Mouse (Mus musculus): ENCODE data around the gene Fam120b. TPM values are rescaled to one million over a fixed set of nuclear protein-coding genes. Genes with fewer than 3 reads are reported as not detected.

The Fam120b gene
- total and polyA plus RNA-seq, 3 experiments, result 9.8 to 10.5 TPM; not detected in 1

DNA sequence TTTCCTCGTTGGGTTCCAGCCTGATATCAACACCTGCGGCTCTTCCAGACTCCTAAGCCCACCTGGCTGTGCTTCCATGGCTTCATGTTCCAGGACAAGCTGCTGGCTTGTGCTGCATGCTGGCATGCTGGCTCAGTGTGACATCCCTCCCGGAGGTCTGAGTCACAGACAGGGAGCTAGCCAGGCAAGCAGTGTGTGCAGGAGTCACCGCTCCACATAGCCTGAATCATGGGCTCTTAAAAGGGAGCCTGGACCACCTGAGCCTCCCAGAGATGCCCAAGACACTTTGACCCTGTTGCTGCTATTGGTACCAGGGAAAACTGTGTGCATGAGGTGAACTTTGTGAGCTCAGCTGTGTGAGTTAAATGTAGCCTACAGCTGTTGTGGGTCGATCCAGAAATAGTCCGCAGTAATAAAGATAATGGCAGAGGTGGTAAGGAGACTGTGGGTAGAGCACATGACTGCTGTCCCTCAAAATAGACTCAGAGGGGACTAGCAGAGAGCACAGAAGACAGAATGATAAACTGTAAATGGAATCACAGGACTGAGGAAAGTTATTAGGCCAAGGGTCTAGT, 66.0 kb downstream of the Fam120b start:
- H3K9me3 ChIP-seq (replicated peaks; ENCODE audit: insufficient read depth, low read length), result no peaks in the 10 kb centered on the region
- no peak overlapping the region for H3K4me3 ChIP-seq (ENCODE audit: control insufficient read depth in 1 of 2, insufficient read depth in 1 of 2, low read depth in 2 of 2, low read length in 2 of 2)
- H3K27ac ChIP-seq (ENCODE audit: control insufficient read depth, low read depth, low read length), result no peak overlapping the region
- no peaks in the 10 kb centered on the region for H3K27me3 ChIP-seq (ENCODE audit: control insufficient read depth in 1 of 2, insufficient read depth in 2 of 2, low read length in 2 of 2)
- TF ChIP-seq CHD2 (IDR thresholded peaks at IDR 0.05; ENCODE audit: low read length), result no peak
- no peak for TF ChIP-seq USF2 (IDR thresholded peaks at IDR 0.05; ENCODE audit: borderline replicate concordance in 1 of 2, insufficient read depth in 1 of 2, low read depth in 1 of 2, low read length in 2 of 2)
- no peak for TF ChIP-seq MYB (IDR thresholded peaks at IDR 0.05; ENCODE audit: low read depth, low read length)
- TF ChIP-seq MYC (IDR thresholded peaks at IDR 0.05; ENCODE audit: low read depth, low read length), result no peak
- no peak for TF ChIP-seq USF1 (IDR thresholded peaks at IDR 0.05; ENCODE audit: low read depth, low read length)
- TF ChIP-seq TAL1 (IDR thresholded peaks at IDR 0.05; ENCODE audit: low read length), result no peak
- TF ChIP-seq RCOR1 (IDR thresholded peaks at IDR 0.05; ENCODE audit: low read depth, low read length), result no peak
- TF ChIP-seq POLR2AphosphoS5 (IDR thresholded peaks at IDR 0.05; ENCODE audit: borderline replicate concordance, low read depth, low read length), result no peak
- no peak for TF ChIP-seq ETS1 (IDR thresholded peaks at IDR 0.05; ENCODE audit: low read depth, low read length)
- no peak for DNase-seq (ENCODE audit: low read depth, low spot score)
- peaks cover 0 to 3% of the 10 kb centered on the region in 2 experiments; a peak in 1 of 4 replicates for H3K4me1 ChIP-seq (ENCODE audit: control insufficient read depth in 1 of 2, insufficient read depth in 2 of 2, low read length in 2 of 2)
- no peaks in the 10 kb centered on the region for H3K79me2 ChIP-seq (ENCODE audit: control insufficient read depth, insufficient read depth, low read length, poor library complexity)
- H3K9ac ChIP-seq (ENCODE audit: control insufficient read depth, low read depth, low read length, poor library complexity, severe bottlenecking), result no peak overlapping the region
- H3K36me3 ChIP-seq (ENCODE audit: control insufficient read depth in 1 of 2, insufficient read depth in 2 of 2, low read length in 2 of 2), result peaks cover 0 to 5% of the 10 kb centered on the region in 2 experiments; a peak in 1 of 4 replicates

DNA sequence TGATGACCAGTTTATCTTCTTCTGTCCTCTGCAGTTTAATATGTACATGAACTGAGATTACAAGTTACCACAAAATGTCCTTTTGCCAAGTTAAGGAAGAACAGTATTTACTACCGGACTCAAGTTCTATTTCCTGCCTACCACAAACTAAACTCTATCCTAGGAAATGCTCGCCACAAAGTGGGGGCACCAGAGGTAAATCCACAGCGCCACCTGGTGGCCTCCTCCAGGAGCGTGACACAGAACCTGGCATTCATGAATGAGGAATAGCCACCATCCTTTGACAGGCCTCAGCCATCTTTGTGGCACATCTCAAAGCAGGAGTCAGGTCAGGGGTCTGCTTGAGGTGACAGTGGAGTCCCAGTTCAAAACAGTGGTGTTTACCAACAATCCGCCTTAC, 71.7 kb downstream of the Fam120b start:
- no peak overlapping the region for H3K27ac ChIP-seq (ENCODE audit: control insufficient read depth, low read depth, low read length)
- H3K36me3 ChIP-seq (ENCODE audit: control insufficient read depth in 1 of 2, insufficient read depth in 2 of 2, low read length in 2 of 2), result peaks cover 0 to 3% of the 10 kb centered on the region in 2 experiments; a peak in 3 of 4 replicates
- peak; percentile 80 for DNase-seq (ENCODE audit: low read depth, low spot score)
- H3K9me3 ChIP-seq (replicated peaks; ENCODE audit: insufficient read depth, low read length), result no peaks in the 10 kb centered on the region
- no peak overlapping the region for H3K4me3 ChIP-seq (ENCODE audit: control insufficient read depth in 1 of 2, insufficient read depth in 1 of 2, low read depth in 2 of 2, low read length in 2 of 2)
- H3K27me3 ChIP-seq (ENCODE audit: control insufficient read depth in 1 of 2, insufficient read depth in 2 of 2, low read length in 2 of 2), result no peaks in the 10 kb centered on the region
- H3K9ac ChIP-seq (ENCODE audit: control insufficient read depth, low read depth, low read length, poor library complexity, severe bottlenecking), result no peak overlapping the region
- no peaks in the 10 kb centered on the region for H3K79me2 ChIP-seq (ENCODE audit: control insufficient read depth, insufficient read depth, low read length, poor library complexity)
- H3K4me1 ChIP-seq (ENCODE audit: control insufficient read depth in 1 of 2, insufficient read depth in 2 of 2, low read length in 2 of 2), result peaks cover 0 to 2% of the 10 kb centered on the region in 2 experiments; a peak in 1 of 4 replicates
- TF ChIP-seq ELF1 (IDR thresholded peaks at IDR 0.05; ENCODE audit: low read depth, low read length) (0 out of 2 replicates have a peak, but pooled peaks have one; percentile 29), BHLHE40 (IDR thresholded peaks at IDR 0.05; ENCODE audit: borderline replicate concordance, low read depth, low read length) (no peak), POLR2AphosphoS5 (IDR thresholded peaks at IDR 0.05; ENCODE audit: borderline replicate concordance, low read depth, low read length) (no peak), MYB (IDR thresholded peaks at IDR 0.05; ENCODE audit: low read depth, low read length) (no peak), RCOR1 (IDR thresholded peaks at IDR 0.05; ENCODE audit: low read depth, low read length) (no peak), NELFE (IDR thresholded peaks at IDR 0.05; ENCODE audit: low read depth, low read length) (no peak), SMC3 (IDR thresholded peaks at IDR 0.05; ENCODE audit: low read depth, low read length) (peak; percentile 82), ZKSCAN1 (IDR thresholded peaks at IDR 0.05; ENCODE audit: low read depth, low read length) (no peak), EP300 (IDR thresholded peaks at IDR 0.05; ENCODE audit: low read depth in 1 of 2, low read length in 2 of 2) (no peak), MAZ (IDR thresholded peaks at IDR 0.05; ENCODE audit: low read depth, low read length) (peak; percentile 81), HCFC1 (IDR thresholded peaks at IDR 0.05; ENCODE audit: low read depth, low read length) (no peak), TBP (IDR thresholded peaks at IDR 0.05; ENCODE audit: low read depth, low read length) (no peak), POLR2AphosphoS2 (IDR thresholded peaks at IDR 0.05; ENCODE audit: low read length) (no peak), MYC (IDR thresholded peaks at IDR 0.05; ENCODE audit: low read depth, low read length) (no peak), RAD21 (IDR thresholded peaks at IDR 0.05; ENCODE audit: low read depth, low read length) (peak; percentile 77), TAL1 (IDR thresholded peaks at IDR 0.05; ENCODE audit: low read length) (no peak), NRF1 (IDR thresholded peaks at IDR 0.05; ENCODE audit: insufficient read depth, low read depth, low read length, poor library complexity, severe bottlenecking) (no peak), CHD1 (IDR thresholded peaks at IDR 0.05; ENCODE audit: low read depth, low read length) (no peak), UBTF (IDR thresholded peaks at IDR 0.05; ENCODE audit: borderline replicate concordance, insufficient read depth, low read depth, low read length) (no peak), USF1 (IDR thresholded peaks at IDR 0.05; ENCODE audit: low read depth, low read length) (no peak), POLR2A (IDR thresholded peaks at IDR 0.05; ENCODE audit: control insufficient read depth in 1 of 2, insufficient read depth in 1 of 2, low read depth in 1 of 2, low read length in 2 of 2, poor library complexity in 1 of 2) (no peak), ZC3H11A (IDR thresholded peaks at IDR 0.05; ENCODE audit: low read depth, low read length) (peak; percentile 63), TCF12 (IDR thresholded peaks at IDR 0.05; ENCODE audit: low read depth, low read length) (no peak), ZNF384 (IDR thresholded peaks at IDR 0.05; ENCODE audit: low read depth, low read length) (no peak), CTCF (IDR thresholded peaks at IDR 0.05 in 2 of 3, conservative IDR thresholded peaks at IDR 0.05 in 1 of 3; ENCODE audit: control insufficient read depth in 1 of 3, insufficient read depth in 1 of 3, low read depth in 2 of 3, low read length in 3 of 3, poor library complexity in 1 of 3, severe bottlenecking in 1 of 3) (peak; percentile 88 to 92 (median 89)), GATA1 (IDR thresholded peaks at IDR 0.05; ENCODE audit: low read depth, low read length) (no peak), ETS1 (IDR thresholded peaks at IDR 0.05; ENCODE audit: low read depth, low read length) (no peak), SIN3A (IDR thresholded peaks at IDR 0.05; ENCODE audit: low read length) (peak; percentile 41; the same call in 1 of the 2 replicates)

Data from MEL (cell line).